Mouse (Mus musculus) adrenal gland, postnatal 10 days (tissue): Measurements from ENCODE around the gene Zbtb45. TPM values are rescaled to one million over a fixed set of nuclear protein-coding genes. Genes with fewer than 3 reads are reported as not detected.

Experiments
- total RNA-seq, 2 experiments: library from RNA; stranded (reverse); gene quantifications; 2 replicates each; pipeline ENCODE4 v1.2.3; 2021

The Zbtb45 gene
- total RNA-seq, 2 experiments from 2014 or later = 11.3 to 13.6 TPM

Other genes with a start within 250 kb of the Zbtb45 start
- 1 to 10 TPM; 2.5 to 5.0 TPM for gene Zscan18, start 206.4 kb downstream of the Zbtb45 start, total RNA-seq
- 10 to 100 TPM in 1 of 2 experiments, 1 to 10 TPM in 1; 7.8 to 14.0 TPM for gene Zfp329, start 191.2 kb downstream of the Zbtb45 start, total RNA-seq
- 10 to 100 TPM; 22.4 to 25.6 TPM for gene Zfp110, start 175.3 kb downstream of the Zbtb45 start, total RNA-seq
- 1 to 10 TPM; 3.4 to 4.2 TPM for gene Zfp128, start 128.9 kb downstream of the Zbtb45 start, total RNA-seq
- gene Zscan22, start 112.2 kb downstream of the Zbtb45 start, total RNA-seq = 10 to 100 TPM in 1 of 2 experiments, 1 to 10 TPM in 1; 9.7 to 10.2 TPM
- gene Rps5, start 87.7 kb downstream of the Zbtb45 start, total RNA-seq = 1,000 to 10,000 TPM; 1,018 to 1,027 TPM
- under 1 TPM; 0.36 to 0.54 TPM for gene Rnf225, start 82.6 kb downstream of the Zbtb45 start, total RNA-seq
- 10 to 100 TPM in 1 of 2 experiments, 1 to 10 TPM in 1; 7.3 to 10.6 TPM for gene Zfp324, start 44.2 kb downstream of the Zbtb45 start, total RNA-seq
- 1 to 10 TPM; 5.4 to 5.9 TPM for gene Zfp446, start 32.2 kb downstream of the Zbtb45 start, total RNA-seq
- gene Slc27a5, start 11.8 kb downstream of the Zbtb45 start, total RNA-seq = 10 to 100 TPM; 24.2 to 50.8 TPM
- gene Trim28, start 10.9 kb downstream of the Zbtb45 start, total RNA-seq = 100 to 1,000 TPM; 218 to 247 TPM
- gene Chmp2a, start 24.8 kb upstream of the Zbtb45 start, total RNA-seq = 100 to 1,000 TPM; 165 to 169 TPM
- 100 to 1,000 TPM; 175 to 186 TPM for gene Ube2m, start 28.2 kb upstream of the Zbtb45 start, total RNA-seq
- gene Mzf1, start 44.7 kb upstream of the Zbtb45 start, total RNA-seq = 1 to 10 TPM; 2.1 to 4.9 TPM
- gene Vmn1r85, start 85.1 kb upstream of the Zbtb45 start, total RNA-seq = not detected
- not detected for gene Vmn1r86, start 109.9 kb upstream of the Zbtb45 start, total RNA-seq
- not detected for gene Vmn1r87, start 130.1 kb upstream of the Zbtb45 start, total RNA-seq
- gene Vmn1r88, start 149.5 kb upstream of the Zbtb45 start, total RNA-seq = under 1 TPM; 0.09 TPM
- not detected for gene Vmn1r89, start 203.0 kb upstream of the Zbtb45 start, total RNA-seq